Comparison of ENCODE assay signal across 11 mouse cellular contexts in the genomic region with DNA sequence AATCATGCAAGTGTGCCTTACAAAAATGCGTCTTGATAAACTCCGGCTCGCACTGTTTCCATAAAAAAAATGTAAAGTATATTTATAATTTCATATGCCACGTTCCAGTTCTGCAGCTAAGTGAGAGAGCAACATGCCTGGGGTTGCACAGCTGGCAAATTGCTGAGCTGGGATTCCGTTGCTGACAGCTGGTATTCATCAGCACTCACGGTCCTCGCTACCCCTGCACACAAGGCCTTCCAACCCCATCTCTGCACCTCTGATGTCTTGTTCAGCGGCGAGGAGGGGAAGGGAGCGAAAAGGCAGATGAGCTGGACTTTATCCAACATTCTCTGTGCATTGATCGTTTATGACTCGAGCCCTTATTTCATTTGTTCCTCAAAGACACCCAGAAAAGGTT.
DNase-seq lines count a peak whose midpoint lies in the region; ATAC-seq lines count a peak whose summit lies in the region.
"Had no signal": no experiment of that assay in that cellular context is flagged by ENCODE, and none has a peak within 500 bp of the region (broad histone marks: within the 10 kb centered on the region; RNA-seq: fewer than 3 reads in every experiment).

No protein-coding gene starts in this region.

- H3K4me1 ChIP-seq in kidney, embryonic 16.5 days (ENCODE audit: insufficient read depth, low read length) = no peaks in the 10 kb centered on the region
- no peaks in the 10 kb centered on the region for H3K4me1 ChIP-seq in embryonic facial prominence, embryonic 11.5 days (ENCODE audit: control insufficient read depth, insufficient read depth, low read length)
- no peaks in the 10 kb centered on the region for H3K4me1 ChIP-seq in lung, embryonic 15.5 days

- no peak overlapping the region for H3K4me3 ChIP-seq in kidney, embryonic 16.5 days (ENCODE audit: low read length)
- no peak overlapping the region for H3K4me3 ChIP-seq in embryonic facial prominence, embryonic 11.5 days (ENCODE audit: low read depth, low read length)
- no peak overlapping the region for H3K4me3 ChIP-seq in lung, embryonic 15.5 days
- H3K4me3 ChIP-seq: gastrocnemius, adult 2 months had no signal

- DNase-seq in kidney, adult 9 months = no peak
- peak; percentile 44 for DNase-seq in brain, adult 2 months (ENCODE audit: low read depth, low spot score)
- DNase-seq in embryonic facial prominence, embryonic 11.5 days (ENCODE audit: low spot score) = peak; percentile 74
- no peak for DNase-seq in thymus, adult 18-20 months
- DNase-seq in c-Kit-positive CD71-positive TER-119-positive erythroid progenitor cells, embryonic 14.5 days (ENCODE audit: low spot score) = no peak
- DNase-seq: gastrocnemius, adult 2 months; heart, postnatal 36 days had no signal

- H3K27me3 ChIP-seq in kidney, embryonic 16.5 days (ENCODE audit: insufficient read depth, low read length) = no peaks in the 10 kb centered on the region
- H3K27me3 ChIP-seq in embryonic facial prominence, embryonic 11.5 days (ENCODE audit: control insufficient read depth, insufficient read depth, low read length) = no peaks in the 10 kb centered on the region
- H3K27me3 ChIP-seq in lung, embryonic 15.5 days = no peaks in the 10 kb centered on the region

- 50% methylated on average over 12 of the region's 12 CpGs for WGBS in kidney, embryonic 16.5 days
- WGBS in embryonic facial prominence, embryonic 11.5 days = 54% methylated on average over 12 of the region's 12 CpGs
- WGBS in lung, embryonic 15.5 days = 34% methylated on average over 12 of the region's 12 CpGs

- ATAC-seq in kidney, embryonic 16.5 days (ENCODE audit: low FRiP score, low TSS enrichment) = peak; percentile 59; the same call in 1 of the 2 replicates
- no peak for ATAC-seq in embryonic facial prominence, embryonic 11.5 days (replicated peaks; ENCODE audit: insufficient number of reproducible peaks, low FRiP score, low TSS enrichment, low read depth)
- ATAC-seq in lung, embryonic 15.5 days (ENCODE audit: borderline replicate concordance, extremely low read depth, low FRiP score, low TSS enrichment) = peak; percentile 94
- ATAC-seq in activated CD4-positive, CD25-positive, alpha-beta regulatory T cell, adult 4 months = no peak

- H3K36me3 ChIP-seq in kidney, embryonic 16.5 days (ENCODE audit: insufficient read depth, low read length) = no peaks in the 10 kb centered on the region
- H3K36me3 ChIP-seq in embryonic facial prominence, embryonic 11.5 days (replicated peaks; ENCODE audit: control insufficient read depth, insufficient read depth, low read depth, low read length) = no peaks in the 10 kb centered on the region
- H3K36me3 ChIP-seq in lung, embryonic 15.5 days = no peaks in the 10 kb centered on the region

- no peaks in the 10 kb centered on the region for H3K9me3 ChIP-seq in kidney, embryonic 16.5 days (ENCODE audit: low read length)
- no peaks in the 10 kb centered on the region for H3K9me3 ChIP-seq in embryonic facial prominence, embryonic 11.5 days (replicated peaks; ENCODE audit: control insufficient read depth, low read length)
- H3K9me3 ChIP-seq in lung, embryonic 15.5 days = no peaks in the 10 kb centered on the region

- H3K9ac ChIP-seq in kidney, embryonic 16.5 days (replicated peaks; ENCODE audit: low read length) = no peak overlapping the region
- no peak overlapping the region for H3K9ac ChIP-seq in embryonic facial prominence, embryonic 11.5 days (replicated peaks; ENCODE audit: low read length)
- H3K9ac ChIP-seq in lung, embryonic 15.5 days = no peak overlapping the region

- no peak overlapping the region for H3K27ac ChIP-seq in kidney, embryonic 16.5 days (ENCODE audit: low read length)
- H3K27ac ChIP-seq in embryonic facial prominence, embryonic 11.5 days (replicated peaks; ENCODE audit: low read depth, low read length) = no peak overlapping the region
- H3K27ac ChIP-seq in lung, embryonic 15.5 days = no peak overlapping the region
- H3K27ac ChIP-seq: gastrocnemius, adult 2 months; macrophage had no signal

- H3K4me2 ChIP-seq in kidney, embryonic 16.5 days (replicated peaks; ENCODE audit: low read depth, low read length) = no peak overlapping the region
- H3K4me2 ChIP-seq in embryonic facial prominence, embryonic 11.5 days (ENCODE audit: low read depth, low read length) = no peak overlapping the region
- no peak overlapping the region for H3K4me2 ChIP-seq in lung, embryonic 15.5 days

Comparison
In these comparisons a context has a peak if more than half of its experiments do, and no peak if none do; other contexts are left out.
1. ATAC-seq: peak in kidney, embryonic 16.5 days (single experiment) and lung, embryonic 15.5 days (single experiment); none in embryonic facial prominence, embryonic 11.5 days (single experiment) and activated CD4-positive, CD25-positive, alpha-beta regulatory T cell, adult 4 months (single experiment).
2. DNase-seq: peak in brain, adult 2 months (single experiment) and embryonic facial prominence, embryonic 11.5 days (single experiment); none in kidney, adult 9 months (single experiment), thymus, adult 18-20 months (0 of 2) and c-Kit-positive CD71-positive TER-119-positive erythroid progenitor cells, embryonic 14.5 days (single experiment).